Mouse (Mus musculus): ENCODE results near the gene Aff3. TPM values are rescaled to one million over a fixed set of nuclear protein-coding genes. Genes with fewer than 3 reads are reported as not detected.

Gene Aff3
- total and polyA plus RNA-seq, 3 experiments, result 1.4 to 3.1 (median 2.4) TPM

- WGBS, result 85% methylated on average over 7 of the region's 7 CpGs
- Histone ChIP-seq H3K4me3 (no peak overlapping the region), H3K4me1 (ENCODE audit: control insufficient read depth, insufficient read depth, low read length) (no peaks in the 10 kb centered on the region), H3K36me3 (ENCODE audit: control insufficient read depth, insufficient read depth, low read length) (no peaks in the 10 kb centered on the region), H3K27me3 (ENCODE audit: control insufficient read depth, insufficient read depth, low read length) (no peaks in the 10 kb centered on the region), H3K27ac (no peak overlapping the region), H3K79me2 (replicated peaks; ENCODE audit: control insufficient read depth, insufficient read depth, low read length) (no peaks in the 10 kb centered on the region), H3K9ac (ENCODE audit: low read depth, low read length) (no peak overlapping the region)
- peak in 1 of 2 experiments; percentile 12 for DNase-seq
- TF ChIP-seq EP300 (IDR thresholded peaks at IDR 0.05; ENCODE audit: insufficient read depth, low read depth, low read length), result no peak
- no peak for TF ChIP-seq POLR2A (IDR thresholded peaks at IDR 0.05; ENCODE audit: insufficient read depth, low read depth, low read length)
- no peak for TF ChIP-seq CTCF (IDR thresholded peaks at IDR 0.05)
- intact Hi-C loops (cut with DNase I), result loop anchor here (5.0 kb wide), 1 partner anchor 104 kb away; no protein-coding TSS in a partner anchor
Observed at GRCm38 (mm10) chr1:38306146-38306545, 358.6 kb downstream of the Aff3 start.

GRCm38 (mm10) chr1:38304376-38304775, 360.4 kb downstream of the Aff3 start:
- intact Hi-C loops (cut with DNase I), result no loop called here
- H3K27me3 ChIP-seq (ENCODE audit: control insufficient read depth, insufficient read depth, low read length), result no peaks in the 10 kb centered on the region
- WGBS, result 61% methylated on average over 11 of the region's 11 CpGs
- no peak overlapping the region for H3K4me3 ChIP-seq
- 0 out of 2 replicates have a peak overlapping the region, but pooled peaks have one; percentile 23 for H3K9ac ChIP-seq (ENCODE audit: low read depth, low read length)
- no peaks in the 10 kb centered on the region for H3K36me3 ChIP-seq (ENCODE audit: control insufficient read depth, insufficient read depth, low read length)
- TF ChIP-seq CTCF (IDR thresholded peaks at IDR 0.05) (no peak), EP300 (IDR thresholded peaks at IDR 0.05; ENCODE audit: insufficient read depth, low read depth, low read length) (no peak), POLR2A (IDR thresholded peaks at IDR 0.05; ENCODE audit: insufficient read depth, low read depth, low read length) (no peak)
- no peaks in the 10 kb centered on the region for H3K79me2 ChIP-seq (replicated peaks; ENCODE audit: control insufficient read depth, insufficient read depth, low read length)
- peak overlapping the region; percentile 45; the same call in 1 of the 2 replicates for H3K27ac ChIP-seq
- H3K4me1 ChIP-seq (ENCODE audit: control insufficient read depth, insufficient read depth, low read length), result no peaks in the 10 kb centered on the region
- peak in 1 of 2 experiments; percentile 16 for DNase-seq

- H3K27ac ChIP-seq, result no peak overlapping the region
Observed at GRCm38 (mm10) chr1:38298291-38298690, 366.5 kb downstream of the Aff3 start.

GRCm38 (mm10) chr1:38294906-38295305, 369.8 kb downstream of the Aff3 start:
- H3K4me1 ChIP-seq (ENCODE audit: control insufficient read depth, insufficient read depth, low read length), result peaks cover 3% of the 10 kb centered on the region; the same call in 1 of the 2 replicates
- H3K79me2 ChIP-seq (replicated peaks; ENCODE audit: control insufficient read depth, insufficient read depth, low read length), result no peaks in the 10 kb centered on the region
- TF ChIP-seq EP300 (IDR thresholded peaks at IDR 0.05; ENCODE audit: insufficient read depth, low read depth, low read length) (no peak), CTCF (IDR thresholded peaks at IDR 0.05) (no peak), POLR2A (IDR thresholded peaks at IDR 0.05; ENCODE audit: insufficient read depth, low read depth, low read length) (no peak)
- H3K27me3 ChIP-seq (ENCODE audit: control insufficient read depth, insufficient read depth, low read length), result no peaks in the 10 kb centered on the region
- 77% methylated on average over 6 of the region's 6 CpGs for WGBS
- intact Hi-C loops (cut with DNase I), result no loop called here
- DNase-seq, result no peak
- H3K9ac ChIP-seq (ENCODE audit: low read depth, low read length), result no peak overlapping the region
- H3K27ac ChIP-seq, result no peak overlapping the region
- H3K4me3 ChIP-seq, result no peak overlapping the region
- H3K36me3 ChIP-seq (ENCODE audit: control insufficient read depth, insufficient read depth, low read length), result no peaks in the 10 kb centered on the region

More at GRCm38 (mm10) chr1:38298291-38298690, 366.5 kb downstream of the Aff3 start:
- 48% methylated on average over 3 of the region's 3 CpGs for WGBS
- no peak overlapping the region for H3K4me3 ChIP-seq
- no peak for DNase-seq
- H3K27me3 ChIP-seq (ENCODE audit: control insufficient read depth, insufficient read depth, low read length), result no peaks in the 10 kb centered on the region
- no peaks in the 10 kb centered on the region for H3K36me3 ChIP-seq (ENCODE audit: control insufficient read depth, insufficient read depth, low read length)
- H3K9ac ChIP-seq (ENCODE audit: low read depth, low read length), result no peak overlapping the region
- intact Hi-C loops (cut with DNase I), result no loop called here
- no peak for TF ChIP-seq EP300 (IDR thresholded peaks at IDR 0.05; ENCODE audit: insufficient read depth, low read depth, low read length)
- H3K4me1 ChIP-seq (ENCODE audit: control insufficient read depth, insufficient read depth, low read length), result no peaks in the 10 kb centered on the region
- H3K79me2 ChIP-seq (replicated peaks; ENCODE audit: control insufficient read depth, insufficient read depth, low read length), result no peaks in the 10 kb centered on the region

GRCm38 (mm10) chr1:38294336-38294695, 370.4 kb downstream of the Aff3 start:
- 91% methylated on average over 9 of the region's 9 CpGs for WGBS
- DNase-seq, result no peak
- TF ChIP-seq POLR2A (IDR thresholded peaks at IDR 0.05; ENCODE audit: insufficient read depth, low read depth, low read length), result no peak
- TF ChIP-seq EP300 (IDR thresholded peaks at IDR 0.05; ENCODE audit: insufficient read depth, low read depth, low read length), result no peak
- TF ChIP-seq CTCF (IDR thresholded peaks at IDR 0.05), result no peak
- peaks cover 3% of the 10 kb centered on the region; the same call in 1 of the 2 replicates for H3K4me1 ChIP-seq (ENCODE audit: control insufficient read depth, insufficient read depth, low read length)
- intact Hi-C loops (cut with DNase I), result no loop called here
- H3K9ac ChIP-seq (ENCODE audit: low read depth, low read length), result no peak overlapping the region
- H3K79me2 ChIP-seq (replicated peaks; ENCODE audit: control insufficient read depth, insufficient read depth, low read length), result no peaks in the 10 kb centered on the region
- no peak overlapping the region for H3K4me3 ChIP-seq
- H3K27me3 ChIP-seq (ENCODE audit: control insufficient read depth, insufficient read depth, low read length), result no peaks in the 10 kb centered on the region
- H3K27ac ChIP-seq, result no peak overlapping the region
- H3K36me3 ChIP-seq (ENCODE audit: control insufficient read depth, insufficient read depth, low read length), result no peaks in the 10 kb centered on the region

- intact Hi-C loops (cut with DNase I), result no loop called here
- DNase-seq, result peak in 1 of 2 experiments; percentile 10
- Histone ChIP-seq H3K4me1 (ENCODE audit: control insufficient read depth, insufficient read depth, low read length) (peaks cover 3% of the 10 kb centered on the region; the same call in 1 of the 2 replicates), H3K4me3 (no peak overlapping the region), H3K36me3 (ENCODE audit: control insufficient read depth, insufficient read depth, low read length) (no peaks in the 10 kb centered on the region), H3K27me3 (ENCODE audit: control insufficient read depth, insufficient read depth, low read length) (no peaks in the 10 kb centered on the region), H3K9ac (ENCODE audit: low read depth, low read length) (no peak overlapping the region), H3K79me2 (replicated peaks; ENCODE audit: control insufficient read depth, insufficient read depth, low read length) (no peaks in the 10 kb centered on the region), H3K27ac (no peak overlapping the region)
- TF ChIP-seq CTCF (IDR thresholded peaks at IDR 0.05), result no peak
- no peak for TF ChIP-seq EP300 (IDR thresholded peaks at IDR 0.05; ENCODE audit: insufficient read depth, low read depth, low read length)
- 90% methylated on average over 12 of the region's 12 CpGs for WGBS
Observed at GRCm38 (mm10) chr1:38293671-38294335, 371.0 kb downstream of the Aff3 start.
